Mouse (Mus musculus) heart, postnatal 0 days (tissue): ENCODE measurements at regions not wholly inside any gene's neighbourhood (a gene's known extent, or its start where the extent isn't known, plus 50 kb on each side); places are given as distances from the start of the nearest gene placed in this dataset.

Experiments
- ATAC-seq: fragments of 200-750 bp; cut with Nextera tagmentation; 2 replicates; pipeline ENCODE4 v1.8.0; 2017; ENCODE audit warnings: low read depth, moderate number of reproducible peaks, moderate library complexity; ENCODE audit not compliant: insufficient read depth
- DNase-seq: peaks from one replicate; pipeline ENCODE4 v3.0.0-alpha.2; 2016; ENCODE audit warnings: low spot score
- H3K27ac ChIP-seq: fragments of 300-500 bp; sonication (generic); 2 replicates; pipeline ENCODE4 v1.5.1; 2014; ENCODE audit warnings: low read depth, mild to moderate bottlenecking
- H3K27me3 ChIP-seq: fragments of 300-500 bp; sonication (generic); 2 replicates; pipeline ENCODE4 v1.6.1; 2014; ENCODE audit warnings: low read length, mixed read lengths; ENCODE audit not compliant: control insufficient read depth, insufficient read depth
- H3K36me3 ChIP-seq: fragments of 300-500 bp; sonication (generic); replicated peaks from 2 replicates; pipeline ENCODE4 v1.6.1; 2014; ENCODE audit warnings: low read length, mixed read lengths; ENCODE audit not compliant: control insufficient read depth, insufficient read depth
- H3K4me1 ChIP-seq: fragments of 300-500 bp; sonication (generic); 2 replicates; pipeline ENCODE4 v1.6.1; 2014; ENCODE audit warnings: antibody characterized with exemption; ENCODE audit not compliant: control insufficient read depth, insufficient read depth
- H3K4me2 ChIP-seq: fragments of 300-500 bp; sonication (generic); 2 replicates; pipeline ENCODE4 v1.6.1; 2014; ENCODE audit warnings: low read depth, mild to moderate bottlenecking, low read length, moderate library complexity
- H3K4me3 ChIP-seq: fragments of 300-500 bp; sonication (generic); 2 replicates; pipeline ENCODE4 v1.5.1; 2014; ENCODE audit warnings: low read depth, low read length
- H3K9ac ChIP-seq: fragments of 300-500 bp; sonication (generic); replicated peaks from 2 replicates; pipeline ENCODE4 v1.6.1; 2014; ENCODE audit warnings: low read depth, low read length, mixed read lengths
- H3K9me3 ChIP-seq: fragments of 300-500 bp; sonication (generic); replicated peaks from 2 replicates; pipeline ENCODE4 v1.6.1; 2016; ENCODE audit warnings: low read length; ENCODE audit not compliant: control insufficient read depth
- CTCF ChIP-seq: IDR thresholded peaks from 2 replicates; pipeline ENCODE4 v1.5.1; 2016; ENCODE audit warnings: antibody characterized with exemption, control low read depth, low read depth
- EP300 ChIP-seq: IDR thresholded peaks from 2 replicates; pipeline ENCODE4 v1.6.1; 2016; ENCODE audit warnings: antibody characterized with exemption, low read depth
- WGBS: fragments of 180-500 bp; shearing (Covaris S2); extraction: QIAGEN DNeasy Blood & Tissue Kit; methylation state at CpG from one replicate; pipeline ENCODE4 v1.1.7; 2014; 5-methylcytosine and 5-hydroxymethylcytosine counted together

- Histone ChIP-seq H3K4me2 (no peak overlapping the region), H3K9me3 (no peaks in the 10 kb centered on the region), H3K4me3 (no peak overlapping the region), H3K36me3 (no peaks in the 10 kb centered on the region), H3K27ac (no peak overlapping the region), H3K4me1 (no peaks in the 10 kb centered on the region), H3K27me3 (no peaks in the 10 kb centered on the region), H3K9ac (no peak overlapping the region)
- TF ChIP-seq EP300 (no peak), CTCF (no peak)
- WGBS = 74% methylated on average over 2 of the region's 2 CpGs
- no peak for ATAC-seq
- no peak for DNase-seq
Measured at GRCm38 (mm10) chr2:145047743-145048142, 119.8 kb upstream of the Slc24a3 start.

- Histone ChIP-seq H3K4me1 (no peaks in the 10 kb centered on the region), H3K36me3 (no peaks in the 10 kb centered on the region), H3K4me3 (no peak overlapping the region), H3K27ac (no peak overlapping the region), H3K9ac (no peak overlapping the region), H3K27me3 (no peaks in the 10 kb centered on the region), H3K4me2 (no peak overlapping the region), H3K9me3 (no peaks in the 10 kb centered on the region)
- ATAC-seq = no peak
- no peak for TF ChIP-seq EP300
- WGBS = 76% methylated on average over 4 of the region's 4 CpGs
- no peak for DNase-seq
Measured at GRCm38 (mm10) chr2:145049655-145050376, 117.7 kb upstream of the Slc24a3 start.

GRCm38 (mm10) chr2:145052405-145052804 lies 115.1 kb upstream of the Slc24a3 start:
- DNase-seq (no peak), ATAC-seq (no peak)
- Histone ChIP-seq H3K27ac (no peak overlapping the region), H3K36me3 (no peaks in the 10 kb centered on the region), H3K4me1 (no peaks in the 10 kb centered on the region), H3K9ac (no peak overlapping the region), H3K27me3 (no peaks in the 10 kb centered on the region), H3K4me2 (no peak overlapping the region), H3K4me3 (no peak overlapping the region), H3K9me3 (no peaks in the 10 kb centered on the region)
- WGBS = 71% methylated on average over 2 of the region's 2 CpGs
- TF ChIP-seq CTCF = no peak
- TF ChIP-seq EP300 = no peak

- WGBS = 68% methylated on average over 3 of the region's 3 CpGs
- Histone ChIP-seq H3K4me3 (no peak overlapping the region), H3K27me3 (no peaks in the 10 kb centered on the region), H3K27ac (no peak overlapping the region), H3K9ac (no peak overlapping the region), H3K4me2 (no peak overlapping the region), H3K9me3 (no peaks in the 10 kb centered on the region), H3K36me3 (no peaks in the 10 kb centered on the region), H3K4me1 (no peaks in the 10 kb centered on the region)
- ATAC-seq (no peak), DNase-seq (no peak)
- TF ChIP-seq EP300 = no peak
- TF ChIP-seq CTCF = no peak
Measured at GRCm38 (mm10) chr2:145056219-145056618, 111.3 kb upstream of the Slc24a3 start.

GRCm38 (mm10) chr2:145056762-145057161 lies 110.8 kb upstream of the Slc24a3 start:
- no peak for TF ChIP-seq CTCF
- TF ChIP-seq EP300 = no peak
- DNase-seq (no peak), ATAC-seq (no peak)
- WGBS = 56% methylated on average over 5 of the region's 5 CpGs
- no peak overlapping the region for H3K27ac ChIP-seq
- no peaks in the 10 kb centered on the region for H3K27me3 ChIP-seq
- H3K4me3 ChIP-seq = no peak overlapping the region
- H3K4me2 ChIP-seq = no peak overlapping the region
- H3K9ac ChIP-seq = no peak overlapping the region
- H3K4me1 ChIP-seq = no peaks in the 10 kb centered on the region
- no peaks in the 10 kb centered on the region for H3K36me3 ChIP-seq
- H3K9me3 ChIP-seq = no peaks in the 10 kb centered on the region

- no peak for DNase-seq
- TF ChIP-seq CTCF (no peak), EP300 (no peak)
- H3K27ac ChIP-seq = no peak overlapping the region
- H3K27me3 ChIP-seq = no peaks in the 10 kb centered on the region
- no peaks in the 10 kb centered on the region for H3K36me3 ChIP-seq
- 43% methylated on average over 1 of the region's 1 CpGs for WGBS
- no peak overlapping the region for H3K4me2 ChIP-seq
- H3K9me3 ChIP-seq = no peaks in the 10 kb centered on the region
- no peaks in the 10 kb centered on the region for H3K4me1 ChIP-seq
- H3K9ac ChIP-seq = no peak overlapping the region
- ATAC-seq = no peak
- no peak overlapping the region for H3K4me3 ChIP-seq
Measured at GRCm38 (mm10) chr2:145069931-145070330, 97.6 kb upstream of the Slc24a3 start.
